Mouse (Mus musculus): ENCODE data around the gene Slc22a23. TPM values are rescaled to one million over a fixed set of nuclear protein-coding genes. Genes with fewer than 3 reads are reported as not detected.

Gene Slc22a23
- total RNA-seq, 2 experiments from 2014 or later = 48.5 to 54.7 TPM

- DNase-seq (ENCODE audit: low spot score in 2 of 2) = no peak
Measured at GRCm38 (mm10) chr13:34270886-34271602, 73.9 kb downstream of the Slc22a23 start.

GRCm38 (mm10) chr13:34269376-34269991, 75.5 kb downstream of the Slc22a23 start:
- no peak for DNase-seq (ENCODE audit: low spot score in 2 of 2)

- no peak for DNase-seq (ENCODE audit: low spot score in 2 of 2)
Measured at GRCm38 (mm10) chr13:34266942-34267660, 77.9 kb downstream of the Slc22a23 start.

DNA sequence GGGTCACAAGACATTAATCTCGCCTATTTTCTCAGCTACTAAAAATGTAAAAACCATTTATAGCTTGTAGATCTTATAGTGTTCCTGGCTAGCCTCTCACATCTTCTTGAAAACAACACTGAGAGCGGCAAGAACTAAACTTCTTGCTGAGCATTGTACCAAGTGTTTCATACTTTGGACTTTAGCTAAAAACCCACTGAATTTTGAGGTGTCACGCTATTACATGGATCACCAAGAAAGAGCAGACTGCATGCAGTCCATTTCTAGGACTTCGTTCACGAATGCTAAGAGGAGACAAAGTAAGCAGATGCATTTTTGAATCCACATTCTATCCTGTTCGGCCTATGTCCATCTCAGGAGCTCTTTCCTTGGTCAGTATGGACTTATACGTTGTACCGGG, 78.9 kb downstream of the Slc22a23 start:
- no peak for DNase-seq (ENCODE audit: low spot score in 2 of 2)

GRCm38 (mm10) chr13:34265576-34265975, 79.4 kb downstream of the Slc22a23 start:
- no peak for DNase-seq (ENCODE audit: low spot score in 2 of 2)

DNA sequence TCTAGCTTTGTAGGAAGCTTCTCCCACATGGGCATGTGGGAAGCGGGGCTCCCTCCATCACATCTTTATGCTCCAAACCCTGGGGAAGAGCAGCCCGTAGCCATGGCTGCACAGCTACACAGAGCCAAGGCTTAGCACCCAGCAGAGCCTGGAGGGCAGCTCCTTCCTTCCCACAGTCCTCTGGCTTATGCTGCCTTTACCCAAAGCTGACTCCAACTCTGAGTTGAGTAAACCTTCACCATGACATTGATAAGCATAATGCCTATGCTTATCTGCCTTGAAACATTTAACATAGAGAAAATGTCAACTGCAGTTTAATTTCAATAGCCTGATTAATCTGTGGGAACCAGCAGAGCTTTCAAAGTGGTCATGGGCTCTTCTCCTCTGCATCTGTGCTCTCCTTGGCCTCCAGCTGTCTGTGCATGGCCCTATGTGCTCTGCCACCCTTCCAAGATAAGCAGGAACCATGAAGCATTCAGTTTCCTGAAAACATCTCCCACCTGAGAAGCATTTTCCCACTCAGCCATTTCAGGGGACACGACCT, 79.9 kb downstream of the Slc22a23 start:
- DNase-seq (ENCODE audit: low spot score in 2 of 2) = no peak

DNA sequence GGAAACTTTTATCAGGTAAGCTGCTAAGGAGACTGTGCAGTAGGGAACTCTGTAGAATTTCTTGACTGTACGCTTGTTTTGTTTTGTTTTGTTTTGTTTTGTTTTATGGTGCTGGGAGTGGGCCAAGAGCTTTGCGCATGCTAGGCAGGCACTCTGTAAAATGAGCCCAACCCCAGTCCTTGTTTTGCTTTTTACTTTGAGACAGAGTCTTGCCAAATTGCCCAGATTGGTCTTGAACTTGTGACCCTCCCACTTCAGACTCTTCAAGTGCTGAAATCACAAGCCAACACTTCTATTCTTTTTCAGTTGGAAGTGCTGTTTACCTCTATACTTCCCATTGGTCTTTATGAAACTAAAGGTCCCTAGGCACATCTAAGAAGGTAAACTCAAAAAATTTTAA, 80.5 kb downstream of the Slc22a23 start:
- no peak for DNase-seq (ENCODE audit: low spot score in 2 of 2)

- DNase-seq (ENCODE audit: low spot score in 2 of 2) = no peak
Measured at GRCm38 (mm10) chr13:34258765-34259164, 86.2 kb downstream of the Slc22a23 start.

GRCm38 (mm10) chr13:34257177-34257576, 87.8 kb downstream of the Slc22a23 start:
- no peak for DNase-seq (ENCODE audit: low spot score in 2 of 2)

GRCm38 (mm10) chr13:34256676-34257075, 88.3 kb downstream of the Slc22a23 start:
- DNase-seq (ENCODE audit: low spot score in 2 of 2) = no peak

- no peak for DNase-seq (ENCODE audit: low spot score in 2 of 2)
Measured at GRCm38 (mm10) chr13:34255297-34255696, 89.7 kb downstream of the Slc22a23 start.

DNA sequence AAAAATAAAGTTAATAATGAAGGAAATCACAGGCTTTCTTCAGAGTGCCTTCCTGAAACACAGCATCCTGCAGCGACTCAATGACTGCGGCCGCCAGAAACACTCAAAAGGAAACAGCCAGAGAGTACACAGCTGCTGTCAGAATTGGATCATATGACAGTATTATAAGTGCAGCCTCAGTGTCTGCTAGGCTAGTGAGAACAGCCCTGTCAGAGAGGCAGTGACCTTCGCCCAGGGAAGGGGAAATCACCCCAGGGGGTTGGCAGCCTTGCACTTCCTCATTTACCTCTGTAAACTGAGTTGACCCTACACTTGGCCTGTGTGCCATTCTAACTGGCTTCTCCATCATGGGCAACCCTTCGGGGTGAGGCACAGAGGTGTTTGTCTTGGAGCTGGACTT, 90.3 kb downstream of the Slc22a23 start:
- no peak for DNase-seq (ENCODE audit: low spot score in 2 of 2)

DNA sequence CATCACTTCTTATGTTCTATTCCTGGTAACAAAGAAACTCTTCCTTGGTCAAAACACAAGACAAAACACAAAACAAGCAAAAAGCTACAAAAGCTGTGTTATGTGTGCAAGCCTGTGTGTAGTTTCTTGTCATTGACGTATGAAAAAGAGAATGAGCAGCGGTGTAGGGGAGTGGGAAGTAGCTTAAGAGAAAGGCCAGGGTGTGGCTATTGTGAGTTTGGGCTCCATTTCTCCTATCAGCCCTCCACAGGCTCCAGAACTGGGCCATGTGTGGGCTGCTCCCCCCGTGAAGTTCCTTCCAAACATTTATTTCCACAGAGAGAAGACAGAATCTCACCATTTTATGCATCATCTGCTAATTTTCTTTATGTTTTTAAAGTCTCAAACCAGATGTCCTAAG, 91.2 kb downstream of the Slc22a23 start:
- DNase-seq (ENCODE audit: low spot score in 2 of 2) = no peak

DNA sequence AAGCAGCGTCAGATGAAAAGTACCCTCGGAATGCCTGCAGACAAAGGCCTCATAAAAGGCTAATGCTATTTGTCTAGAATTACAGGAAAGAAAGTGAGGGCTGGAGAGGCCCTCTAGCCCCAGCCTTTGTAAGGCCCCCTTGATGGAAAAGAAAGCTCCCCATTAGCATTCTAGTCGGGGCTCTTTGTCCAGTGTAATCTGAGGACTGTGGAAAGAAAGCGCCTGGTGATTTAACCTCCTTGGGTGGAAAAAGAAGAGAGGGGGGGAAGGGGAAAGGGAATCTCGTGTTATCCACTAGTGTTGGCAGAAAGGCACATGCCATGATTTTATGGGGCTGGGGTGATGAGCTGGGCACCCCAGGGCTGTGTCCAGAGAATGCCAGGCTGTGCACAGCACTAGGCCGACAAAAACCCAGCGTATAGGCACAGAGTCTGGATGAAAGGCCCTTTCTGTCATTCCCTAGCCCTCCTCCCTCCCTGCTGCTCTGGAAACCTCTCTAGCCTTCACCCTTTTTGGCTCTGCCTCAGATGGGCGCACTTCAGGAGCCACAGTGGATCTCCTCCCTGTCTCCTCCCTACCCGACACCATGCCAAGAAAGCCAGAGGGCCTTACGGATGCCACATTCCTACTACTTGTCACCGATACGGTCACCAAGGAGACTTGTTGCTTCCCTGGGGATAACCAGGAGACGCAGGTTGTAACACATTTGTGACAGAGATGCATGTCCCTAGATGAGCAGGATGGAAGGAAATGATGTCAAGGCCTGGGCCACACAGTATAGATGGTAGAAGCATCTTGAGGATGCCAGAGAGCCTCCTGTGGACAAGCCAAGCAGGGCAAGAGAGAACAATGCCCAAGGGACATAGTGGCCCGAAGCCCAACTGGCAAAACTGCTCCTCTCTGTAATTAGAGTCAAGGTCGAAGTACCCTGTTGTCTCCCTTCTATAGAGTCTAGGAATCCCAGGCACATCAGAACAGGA, 95.8 kb downstream of the Slc22a23 start:
- DNase-seq (ENCODE audit: low spot score in 2 of 2) = no peak

GRCm38 (mm10) chr13:34248107-34248506, 96.9 kb downstream of the Slc22a23 start:
- no peak for DNase-seq (ENCODE audit: low spot score in 2 of 2)

DNA sequence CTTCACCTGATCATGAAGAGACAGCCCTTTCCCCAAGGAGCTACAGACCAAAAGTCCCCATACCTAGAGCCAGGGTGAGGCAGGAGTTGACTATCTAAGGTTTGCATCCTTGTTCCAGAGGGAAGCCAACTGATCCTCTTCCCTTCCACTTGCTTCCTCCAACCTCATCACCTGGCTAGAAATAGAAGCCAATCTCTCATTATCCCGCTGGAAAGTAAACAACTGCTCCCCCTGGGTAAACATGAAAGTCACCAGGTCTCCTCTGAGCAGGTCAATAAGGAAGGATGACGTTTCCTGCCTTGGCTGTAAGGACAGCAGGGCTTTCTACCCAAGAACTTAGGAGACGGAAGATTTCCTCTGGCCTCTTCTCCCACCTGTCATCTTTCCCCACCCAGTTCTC, 98.2 kb downstream of the Slc22a23 start:
- no peak for DNase-seq (ENCODE audit: low spot score in 2 of 2)

DNA sequence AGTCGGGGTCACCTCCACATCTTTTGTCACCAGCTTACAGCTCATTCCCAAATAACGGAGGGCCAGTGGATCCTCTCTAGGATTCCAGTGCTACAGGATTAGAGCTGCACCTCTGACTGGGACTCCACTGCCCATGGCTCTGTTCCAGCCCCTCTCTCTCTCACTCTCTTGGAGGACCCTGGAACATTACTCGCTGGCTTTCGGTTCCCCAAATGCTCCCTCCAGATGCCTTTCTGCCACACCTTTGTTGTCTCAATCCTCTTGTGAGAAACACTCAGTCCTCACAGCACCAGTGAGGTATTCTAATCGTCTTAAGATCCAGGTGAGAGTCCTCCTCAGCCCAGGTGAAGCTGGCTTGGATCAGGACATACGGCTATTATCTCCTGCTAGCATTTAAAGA, 99.8 kb downstream of the Slc22a23 start:
- DNase-seq (ENCODE audit: low spot score in 2 of 2) = no peak

- DNase-seq (ENCODE audit: low spot score in 2 of 2) = no peak
Measured at GRCm38 (mm10) chr13:34244186-34244585, 100.8 kb downstream of the Slc22a23 start.

DNA sequence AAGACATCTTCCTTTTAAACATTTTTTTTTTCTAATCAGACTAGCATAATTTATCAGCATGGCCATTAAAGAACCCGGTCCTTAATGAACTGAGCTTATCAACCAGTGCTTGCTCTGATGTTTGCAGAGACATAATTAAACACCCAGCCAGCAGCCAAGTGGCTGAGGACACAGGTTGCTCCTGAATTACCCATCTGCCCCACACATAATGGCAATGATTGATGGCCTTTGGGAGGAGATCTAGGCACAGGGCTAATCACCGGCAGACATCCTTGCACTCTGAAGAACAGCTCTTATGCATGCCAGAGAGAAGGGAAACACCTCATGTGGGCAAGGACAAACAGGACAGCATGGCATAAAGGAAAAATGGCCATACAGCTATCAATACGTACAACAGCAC, 102.8 kb downstream of the Slc22a23 start:
- no peak for DNase-seq (ENCODE audit: low spot score in 2 of 2)

DNA sequence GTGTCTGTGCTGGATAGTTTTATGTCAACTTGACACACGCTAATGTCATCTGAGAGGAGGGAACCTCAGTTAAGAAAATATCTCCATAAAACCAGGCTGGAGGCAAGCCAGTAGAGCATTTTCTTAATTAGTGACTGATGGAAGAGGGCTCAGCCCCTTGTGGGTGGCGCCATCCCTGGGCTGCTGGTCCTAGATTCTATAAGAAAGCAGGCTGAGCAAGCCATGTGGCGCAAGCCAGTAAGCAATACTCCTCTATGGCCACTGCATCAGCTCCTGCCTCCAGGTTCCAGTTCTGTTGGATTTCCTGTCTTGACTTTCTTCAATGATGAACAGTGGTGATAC, 104.9 kb downstream of the Slc22a23 start:
- DNase-seq (ENCODE audit: low spot score in 2 of 2) = no peak

Measured in left cerebral cortex, adult 18-20 months (tissue).